Mouse (Mus musculus): Measurements from ENCODE around the gene Eef1a1. TPM values are rescaled to one million over a fixed set of nuclear protein-coding genes. Genes with fewer than 3 reads are reported as not detected.
A peak's percentile ranks its signal among the peaks of the same experiment; 100 is the strongest.
"Not testable (repeated sequence)": the region's sequence is repeated elsewhere in the genome, so short reads cannot be mapped to it uniquely, and the experiment has no call there.

Eef1a1 gene
- 1,000 to 10,000 TPM; 3,391 to 3,794 TPM for total RNA-seq (2021)
- long read RNA-seq, experiment 1, transcript Eef1a1-201 (8 exons, 1,794 nt) = major isoform, 304 of 404 reads
- long read RNA-seq, experiment 1, partial matches to known transcripts = 90 of 404 reads
- long read RNA-seq, experiment 1, other reads (novel, unspliced or antisense) = 10 of 404 reads
- long read RNA-seq, experiment 2, transcript Eef1a1-201 (8 exons, 1,794 nt) = major isoform, 378 of 520 reads
- long read RNA-seq, experiment 2, partial matches to known transcripts = 126 of 520 reads
- long read RNA-seq, experiment 2, other reads (novel, unspliced or antisense) = 16 of 520 reads

- DNase-seq (ENCODE audit: low spot score in 2 of 2) = no peak
These were observed at the start of gene Eef1a1 for GRCm38 (mm10) chr9:78488890-78489420. Gene Eef1a1, minus strand, starts transcription at chr9:78489151.

- no peak for DNase-seq (ENCODE audit: low spot score in 2 of 2)
These were observed 49.5 kb upstream of the Eef1a1 start for GRCm38 (mm10) chr9:78538421-78538820.

DNA sequence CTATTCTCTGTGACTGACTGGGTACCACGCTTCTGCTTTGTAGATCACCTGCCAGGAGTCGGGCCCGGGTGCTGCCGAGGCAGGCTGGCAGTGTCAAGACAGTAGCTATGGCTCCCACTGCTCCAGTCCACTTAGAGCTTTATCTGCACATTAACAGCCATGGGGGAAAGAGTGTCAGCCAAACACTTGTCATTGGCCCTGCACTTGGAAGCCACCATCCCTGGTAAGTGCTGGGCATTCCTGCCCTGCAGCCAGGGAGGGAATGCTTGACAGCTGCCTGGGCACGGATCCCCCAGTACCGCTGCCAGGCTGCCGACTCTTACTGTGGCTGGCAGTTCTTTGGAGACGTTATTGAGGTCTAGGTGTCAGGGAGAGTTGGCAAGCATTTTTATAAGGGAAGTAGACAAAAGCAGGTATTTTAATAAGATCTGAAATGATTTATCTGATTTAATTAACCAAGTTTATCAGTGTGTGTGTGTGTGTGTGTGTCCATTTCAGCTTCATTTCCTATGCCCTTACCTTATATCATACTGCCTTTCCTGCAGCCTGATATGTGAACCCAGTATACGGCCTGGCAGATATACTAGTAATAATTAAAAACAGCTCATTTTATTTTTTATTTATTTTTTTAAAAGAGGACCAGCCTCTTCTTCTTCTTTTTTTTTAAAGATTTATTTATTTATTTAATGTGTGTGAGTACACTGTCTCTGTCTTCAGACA is 48.4 kb upstream of the Eef1a1 start:
- DNase-seq (ENCODE audit: low spot score in 2 of 2) = peak; percentile 17 to 63

- DNase-seq (ENCODE audit: low spot score in 2 of 2) = no peak
These were observed 45.7 kb upstream of the Eef1a1 start for GRCm38 (mm10) chr9:78534606-78535005.

GRCm38 (mm10) chr9:78533296-78533935 is 44.5 kb upstream of the Eef1a1 start:
- DNase-seq (ENCODE audit: low spot score in 2 of 2) = no peak

GRCm38 (mm10) chr9:78532341-78532819 is 43.4 kb upstream of the Eef1a1 start:
- DNase-seq (ENCODE audit: low spot score in 2 of 2) = no peak

DNA sequence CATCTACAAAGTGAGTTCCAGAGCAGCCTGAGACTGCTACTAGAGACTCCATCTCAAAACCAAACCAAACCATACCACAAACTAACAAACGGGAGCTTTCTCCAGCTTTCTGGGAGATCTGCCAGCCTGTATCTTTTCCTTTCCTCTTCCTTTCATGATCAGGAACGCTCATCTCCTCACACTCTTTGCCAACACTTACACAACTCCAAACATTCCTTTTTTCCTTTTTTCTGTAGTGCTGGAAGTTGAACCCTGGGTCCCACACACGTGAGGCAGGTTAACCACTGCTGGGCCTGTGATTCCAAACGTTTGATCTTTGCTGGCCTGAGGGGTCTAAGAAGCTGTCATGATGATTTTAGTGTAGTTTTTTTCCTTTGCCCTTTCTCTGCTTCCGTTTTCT is 42.9 kb upstream of the Eef1a1 start:
- DNase-seq (ENCODE audit: low spot score in 2 of 2) = no peak

DNA sequence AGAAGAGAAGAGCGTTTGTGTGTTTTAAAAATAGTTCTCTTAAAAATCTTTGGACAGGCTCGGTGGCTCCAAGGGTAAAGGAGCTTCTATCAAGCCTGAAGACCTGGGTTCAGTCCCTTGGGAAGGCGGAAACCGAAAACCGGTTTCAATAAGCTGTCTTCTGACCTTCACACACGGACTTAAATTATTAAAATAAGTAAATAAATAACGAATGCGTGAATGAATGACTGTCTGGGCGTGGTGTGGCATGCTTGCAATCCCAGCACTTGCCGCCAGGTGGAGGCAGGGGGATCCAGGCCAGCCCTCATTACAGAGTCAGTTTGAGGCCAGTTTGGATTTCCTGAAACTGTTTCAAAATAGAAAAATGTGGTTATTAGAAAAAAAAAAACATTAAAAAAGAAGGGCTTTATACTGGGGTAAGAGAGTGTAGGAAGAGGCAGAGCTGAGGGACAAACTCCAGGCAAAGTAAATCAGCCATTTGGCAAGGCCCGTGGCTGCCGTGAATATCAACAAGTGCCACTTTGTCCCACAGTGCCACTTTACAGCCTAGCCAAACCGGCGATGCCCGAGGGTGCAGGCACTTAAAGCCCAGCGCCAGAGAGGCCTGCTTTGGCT is 38.9 kb upstream of the Eef1a1 start:
- peak; percentile 78 to 84 for DNase-seq (ENCODE audit: low spot score in 2 of 2)

DNA sequence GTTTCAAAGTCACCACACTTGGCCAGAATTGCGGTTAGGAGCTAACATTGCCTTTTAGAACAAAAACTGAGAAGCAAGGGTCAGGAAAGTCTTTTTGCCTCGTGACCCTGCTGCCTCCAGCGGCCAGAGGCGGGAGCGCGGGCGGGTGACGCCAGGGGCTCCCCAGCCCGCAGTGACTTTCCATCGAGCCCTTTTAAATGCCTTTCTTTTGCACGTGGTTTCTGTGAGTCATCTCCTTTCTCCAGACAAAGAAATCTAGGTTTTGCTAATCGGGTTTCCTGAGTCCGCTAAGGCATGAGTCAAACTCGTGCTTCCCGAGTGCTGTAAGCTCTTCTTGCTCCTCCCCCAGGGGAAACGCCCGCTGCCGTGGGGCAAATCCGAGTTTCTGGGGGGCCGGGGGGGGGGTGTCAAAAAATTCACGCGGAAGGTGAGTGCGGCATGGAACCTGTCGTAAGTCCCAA is 38.4 kb upstream of the Eef1a1 start:
- peak; percentile 47 to 53 for DNase-seq (ENCODE audit: low spot score in 2 of 2)

DNA sequence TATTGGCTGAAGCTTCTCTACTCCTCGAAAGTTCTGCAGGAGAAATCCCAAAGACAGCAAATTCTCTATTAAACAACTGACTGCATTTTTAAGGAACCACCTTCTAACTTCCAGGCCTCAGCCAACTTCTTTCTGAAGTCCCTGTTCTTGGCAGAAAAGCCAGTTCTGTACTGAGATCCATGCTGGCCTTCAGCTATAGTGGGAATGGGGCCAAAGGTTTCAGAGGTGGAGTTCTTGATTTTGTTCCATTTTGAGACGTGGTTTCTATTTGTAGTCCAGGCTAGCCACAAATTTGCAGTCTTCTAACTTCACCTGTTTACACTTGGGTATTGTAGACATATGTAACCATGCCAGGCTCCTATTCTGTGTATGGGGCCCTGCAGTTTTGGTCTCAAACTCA is 37.3 kb upstream of the Eef1a1 start:
- DNase-seq (ENCODE audit: low spot score in 2 of 2) = no peak

DNA sequence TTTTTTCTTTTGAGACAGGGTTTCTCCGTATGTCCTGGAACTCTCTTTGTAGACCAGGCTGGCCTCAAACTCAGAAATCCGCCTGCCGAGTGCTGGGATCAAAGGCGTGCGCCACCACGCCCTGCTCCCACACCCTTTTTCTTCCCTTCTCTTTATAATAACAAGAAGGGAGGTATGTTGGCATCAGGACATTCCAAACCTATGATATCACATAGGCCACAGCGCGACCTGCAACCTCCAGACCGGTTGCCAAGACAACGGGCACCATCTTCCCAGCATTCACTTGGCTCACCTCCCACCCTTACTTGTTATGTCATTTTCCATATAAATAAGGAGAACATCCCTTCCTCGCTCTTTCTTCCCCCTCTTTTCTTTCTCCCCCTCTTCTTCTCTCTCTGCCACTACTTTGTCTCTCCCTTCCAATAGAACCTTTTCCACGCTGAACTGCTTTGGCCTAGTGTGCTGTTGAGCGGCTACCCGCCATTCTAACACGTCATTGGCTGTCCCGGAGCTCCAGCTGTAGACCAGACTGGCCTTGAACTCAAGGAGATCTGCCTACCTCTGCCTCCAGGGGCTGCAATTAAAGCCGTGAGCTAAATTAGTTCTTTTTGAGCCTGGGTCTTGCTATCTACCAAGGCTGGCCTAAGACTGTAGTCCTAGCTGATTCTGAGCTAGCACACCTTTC is 36.6 kb upstream of the Eef1a1 start:
- no peak for DNase-seq (ENCODE audit: low spot score in 2 of 2)

DNA sequence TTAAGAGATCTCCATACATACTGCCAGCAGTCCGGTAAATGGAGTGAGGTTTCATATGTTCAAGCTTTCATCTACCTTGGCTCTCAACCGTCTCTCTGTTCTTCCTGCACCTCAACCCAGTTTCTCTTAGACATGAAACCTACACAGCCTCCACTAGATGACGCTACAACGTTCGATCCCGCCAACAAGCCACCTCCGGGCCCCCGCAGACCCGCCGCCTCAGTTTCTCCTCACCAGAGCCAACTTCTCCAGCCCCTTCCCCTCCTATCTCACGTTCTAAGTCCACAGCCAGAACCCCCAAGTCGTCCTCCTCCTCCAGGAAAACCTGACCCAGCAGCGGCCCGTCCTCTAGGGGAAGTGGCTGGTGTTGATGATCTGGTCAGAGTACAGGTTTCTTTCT is 32.7 kb upstream of the Eef1a1 start:
- DNase-seq (ENCODE audit: low spot score in 2 of 2) = peak in 1 of 2 experiments; percentile 35

GRCm38 (mm10) chr9:78520780-78521601 is 32.0 kb upstream of the Eef1a1 start:
- peak; percentile 49 to 53 for DNase-seq (ENCODE audit: low spot score in 2 of 2)

- DNase-seq (ENCODE audit: low spot score in 2 of 2) = no peak
These were observed 31.3 kb upstream of the Eef1a1 start for GRCm38 (mm10) chr9:78520127-78520779.

DNA sequence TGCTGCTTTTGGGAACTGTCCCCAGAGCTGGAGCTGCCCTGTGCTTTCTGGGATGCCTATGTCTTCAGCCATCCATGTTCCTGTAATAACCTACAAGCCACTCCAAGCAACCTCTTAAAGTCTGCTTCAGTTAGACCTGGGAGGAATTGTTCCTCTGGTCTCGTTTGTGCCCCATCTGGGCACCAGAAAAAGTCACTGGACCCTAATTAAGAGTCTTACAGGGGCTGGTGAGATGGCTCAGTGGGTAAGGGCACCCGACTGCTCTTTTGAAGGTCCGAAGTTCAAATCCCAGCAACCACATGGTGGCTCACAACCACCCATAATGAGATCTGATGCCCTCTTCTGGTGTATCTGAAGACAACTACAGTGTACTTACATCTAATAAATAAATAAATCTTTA is 28.3 kb upstream of the Eef1a1 start:
- DNase-seq (ENCODE audit: low spot score in 2 of 2) = not testable (repeated sequence)

GRCm38 (mm10) chr9:78516125-78516524 is 27.2 kb upstream of the Eef1a1 start:
- DNase-seq (ENCODE audit: low spot score in 2 of 2) = no peak

DNA sequence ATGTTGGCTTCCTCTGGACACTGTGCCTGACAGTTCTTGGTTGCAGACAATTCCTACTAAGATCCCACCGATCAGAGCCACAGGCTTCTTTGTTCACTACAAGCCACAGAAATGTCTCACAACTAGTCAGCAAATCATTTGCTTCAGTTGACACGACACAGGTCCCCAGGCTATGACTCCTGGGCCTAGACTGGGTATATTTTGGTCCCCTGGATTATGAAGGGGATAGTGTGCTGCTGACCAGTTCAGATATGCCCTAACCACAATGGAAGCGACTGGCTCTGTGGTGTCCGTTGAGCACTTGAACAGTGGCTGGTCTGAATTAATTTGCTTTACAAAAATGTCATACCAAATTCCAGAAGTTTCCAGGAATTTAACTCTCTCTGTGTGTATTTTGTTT is 25.7 kb upstream of the Eef1a1 start:
- no peak for DNase-seq (ENCODE audit: low spot score in 2 of 2)

DNA sequence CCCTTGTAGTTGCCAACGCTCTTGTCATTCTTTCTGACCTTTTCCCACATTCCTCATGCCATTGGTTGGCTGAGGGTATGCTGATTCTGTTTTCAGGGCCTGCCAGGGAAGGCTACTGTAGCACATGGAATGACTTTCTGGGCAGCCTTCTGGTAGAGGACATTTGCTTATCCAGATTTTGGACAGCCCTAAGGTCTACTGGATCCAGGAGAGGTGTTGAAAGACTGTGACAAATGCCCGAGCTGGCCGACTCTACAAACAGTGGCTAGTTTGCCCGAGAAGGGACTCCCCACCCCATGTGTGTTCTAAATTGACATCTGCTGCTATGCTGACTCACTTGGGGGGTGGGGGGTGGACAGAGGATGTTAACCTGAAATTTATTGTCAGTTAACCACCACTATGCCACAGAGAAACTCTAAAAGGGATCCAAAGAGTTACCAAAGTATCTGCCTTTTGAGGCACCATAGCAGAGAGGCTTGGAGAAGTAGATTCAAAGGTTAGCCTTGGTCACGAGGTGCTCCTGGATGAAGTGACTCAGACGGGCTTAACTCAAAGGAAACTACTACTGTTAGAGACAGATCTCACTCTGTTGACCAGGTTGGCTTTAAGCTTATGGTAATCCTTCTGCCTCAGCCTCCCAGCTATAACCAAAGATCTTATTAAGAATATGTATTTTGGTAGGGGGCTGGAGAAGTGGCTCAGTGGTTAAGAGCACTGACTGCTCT is 25.0 kb upstream of the Eef1a1 start:
- DNase-seq (ENCODE audit: low spot score in 2 of 2) = no peak

- DNase-seq (ENCODE audit: low spot score in 2 of 2) = no peak
These were observed 22.8 kb upstream of the Eef1a1 start for GRCm38 (mm10) chr9:78511705-78512104.
